Mouse (Mus musculus) liver, embryonic 14.5 days (tissue): ENCODE measurements around the gene Prcd.

ENCODE experiments used
- CTCF ChIP-seq: IDR thresholded peaks from 2 replicates; pipeline ENCODE4 v1.5.1; 2016; ENCODE audit warnings: antibody characterized with exemption, low read depth, control low read depth
- EP300 ChIP-seq: IDR thresholded peaks from 2 replicates; pipeline ENCODE4 v1.6.1; 2016; ENCODE audit warnings: antibody characterized with exemption, low read depth

DNA sequence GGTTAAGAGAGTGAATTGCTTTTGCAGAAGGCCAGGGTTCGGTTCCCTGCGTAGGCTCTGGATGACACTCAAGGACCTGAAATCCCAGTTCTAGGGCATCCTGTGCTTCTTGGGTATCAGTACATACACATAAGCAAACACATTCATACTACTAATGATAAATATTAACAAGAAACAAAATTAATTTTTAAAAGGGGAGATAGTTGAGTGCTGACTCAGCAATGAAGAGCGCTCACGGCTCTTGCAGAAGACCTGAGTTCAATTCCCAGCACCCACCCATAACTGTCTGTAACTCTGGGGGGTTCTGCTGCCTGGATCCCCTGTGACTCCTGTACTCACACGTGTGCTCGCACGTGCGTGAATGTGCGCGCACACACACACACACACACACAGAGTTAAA, 36.3 kb downstream of the Prcd start:
- no peak for TF ChIP-seq CTCF
- TF ChIP-seq EP300 = no peak
